Mouse (Mus musculus): ENCODE results near the gene 4921511C20Rik.

Gene 4921511C20Rik

DNA sequence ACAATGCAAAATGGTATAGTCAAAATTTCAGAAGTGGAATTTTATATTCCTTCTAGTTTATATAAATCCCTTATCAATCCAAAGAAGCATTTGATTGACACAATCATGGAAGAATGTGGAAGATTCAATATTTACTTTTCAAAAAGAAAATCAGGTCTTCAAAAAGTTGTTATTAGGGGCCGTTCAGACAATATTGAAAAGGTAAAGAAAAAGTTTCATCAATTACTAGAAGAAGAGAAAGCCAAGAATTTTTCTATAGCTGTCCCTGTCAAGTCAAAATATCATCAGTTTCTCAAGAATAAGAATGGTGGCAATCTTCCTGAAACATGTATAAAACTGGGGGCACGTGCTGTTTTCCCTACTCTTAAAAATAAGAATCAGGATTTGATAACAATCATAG, at the start of gene 4921511C20Rik:
Gene 4921511C20Rik, plus strand, starts transcription at position 301 of the 400 bp plus-strand sequence.
- DNase-seq: no peak

All from thymus, postnatal 4 days (tissue).